ENCODE assay signal across 9 mouse cellular contexts in genomic region chr2:34914823-34915082, GRCm38 (mm10). TPM values are rescaled to one million over a fixed set of nuclear protein-coding genes. Genes with fewer than 3 reads are reported as not detected.
DNase-seq lines count a peak whose midpoint lies in the region; ATAC-seq and TF ChIP-seq lines count a peak whose summit lies in the region.
"Had no signal": no experiment of that assay in that cellular context is flagged by ENCODE, and none has a peak within 500 bp of the region (broad histone marks: within the 10 kb centered on the region; RNA-seq: fewer than 3 reads in every experiment).

No protein-coding gene starts in this region.

- DNase-seq in heart, embryonic 10.5 days (ENCODE audit: low spot score) = no peak
- no peak for DNase-seq in heart, adult 11 months
- DNase-seq in thymus, adult 2 months = peak; percentile 10
- no peak for DNase-seq in thymus, postnatal 14 days
- no peak for DNase-seq in spleen, postnatal 14 days (ENCODE audit: low spot score in 2 of 2)
- no peak for DNase-seq in cerebellum, postnatal 25 days
- DNase-seq in adrenal gland, adult (ENCODE audit: inconsistent age in 2 of 2, low spot score in 1 of 2) = no peak

- peaks cover 33% of the 10 kb centered on the region for H3K4me1 ChIP-seq in heart, embryonic 10.5 days
- peaks cover 31% of the 10 kb centered on the region for H3K4me1 ChIP-seq in thymus, adult 2 months (replicated peaks; ENCODE audit: control insufficient read depth, insufficient read depth, low read length)
- H3K4me1 ChIP-seq in liver, embryonic 15.5 days (replicated peaks) = peaks cover 27% of the 10 kb centered on the region

- H3K4me2 ChIP-seq in liver, embryonic 15.5 days = peak overlapping the region; percentile 94

- H3K4me3 ChIP-seq in heart, embryonic 10.5 days = peak overlapping the region; percentile 66
- H3K4me3 ChIP-seq in thymus, adult 2 months (ENCODE audit: control insufficient read depth, insufficient read depth, low read length) = no peak overlapping the region
- peak overlapping the region; percentile 73 for H3K4me3 ChIP-seq in liver, embryonic 15.5 days (replicated peaks)

- TF ChIP-seq POLR2A in thymus, adult 2 months (IDR thresholded peaks at IDR 0.05; ENCODE audit: control insufficient read depth, extremely low read depth, insufficient read depth, low read length, poor library complexity) = no peak

- no peaks in the 10 kb centered on the region for H3K36me3 ChIP-seq in heart, embryonic 10.5 days
- no peaks in the 10 kb centered on the region for H3K36me3 ChIP-seq in thymus, adult 2 months (ENCODE audit: control insufficient read depth, insufficient read depth, low read length)
- 0 out of 2 replicates have a peak, but pooled peaks cover 13% of the 10 kb centered on the region for H3K36me3 ChIP-seq in liver, embryonic 15.5 days (replicated peaks)

- no peak overlapping the region for H3K9ac ChIP-seq in liver, embryonic 15.5 days

- H3K27me3 ChIP-seq in heart, embryonic 10.5 days (ENCODE audit: insufficient read depth, poor library complexity, severe bottlenecking) = peaks cover 53% of the 10 kb centered on the region
- H3K27me3 ChIP-seq in thymus, adult 2 months (ENCODE audit: control insufficient read depth, insufficient read depth, low read length) = no peaks in the 10 kb centered on the region
- H3K27me3 ChIP-seq in liver, embryonic 15.5 days = peaks cover 43% of the 10 kb centered on the region

- H3K27ac ChIP-seq in heart, embryonic 10.5 days = peak overlapping the region; percentile 81
- H3K27ac ChIP-seq in thymus, adult 2 months (ENCODE audit: control insufficient read depth, insufficient read depth, low read length) = peak overlapping the region; percentile 8; the same call in 1 of the 2 replicates
- no peak overlapping the region for H3K27ac ChIP-seq in liver, embryonic 15.5 days (replicated peaks)
- H3K27ac ChIP-seq: kidney, postnatal 0 days had no signal

- 6% methylated on average over 2 of the region's 2 CpGs for WGBS in heart, embryonic 10.5 days
- 57% methylated on average over 2 of the region's 2 CpGs for WGBS in thymus, adult 2 months
- WGBS in liver, embryonic 15.5 days (ENCODE audit: insufficient replicate concordance) = 13% methylated on average over 2 of the region's 2 CpGs

- H3K9me3 ChIP-seq in heart, embryonic 10.5 days = no peaks in the 10 kb centered on the region
- H3K9me3 ChIP-seq in liver, embryonic 15.5 days (replicated peaks) = no peaks in the 10 kb centered on the region

- no peak for ATAC-seq in liver, embryonic 15.5 days (ENCODE audit: insufficient read depth)

- TF ChIP-seq CTCF in thymus, adult 2 months (IDR thresholded peaks at IDR 0.05; ENCODE audit: borderline replicate concordance, control insufficient read depth, extremely low read depth, insufficient read depth, low read length, poor library complexity) = no peak

RNA-seq across cellular contexts. Expression of gene Phf19, which starts 0.9 kb away (rescaled TPM):
- 3.1 and 3.9 TPM in 2 replicates for polyA plus RNA-seq in heart, embryonic 10.5 days (2016; fragmentation: Nextera tagmentation; extraction: Ambion mirVana)
- polyA plus RNA-seq in thymus, adult 2 months (2012; rRNA removed) = 18.8 and 24.1 TPM in 2 replicates
- 1.5 and 1.8 TPM in 2 replicates for polyA plus RNA-seq in liver, embryonic 15.5 days (2015; fragmentation: Nextera tagmentation; extraction: Ambion mirVana)

RNA-seq across cellular contexts. Expression of gene Psmd5, which starts 40.0 kb away (rescaled TPM):
- 77.5 and 96.6 TPM in 2 replicates for polyA plus RNA-seq in heart, embryonic 10.5 days (2016; fragmentation: Nextera tagmentation; extraction: Ambion mirVana)
- 10.8 and 15.1 TPM in 2 replicates for polyA plus RNA-seq in thymus, adult 2 months (2012; rRNA removed)
- polyA plus RNA-seq in liver, embryonic 15.5 days (2015; fragmentation: Nextera tagmentation; extraction: Ambion mirVana) = 67.5 and 71.5 TPM in 2 replicates

RNA-seq across cellular contexts. Expression of gene Cutal, which starts 40.6 kb away (rescaled TPM):
- 0.31 TPM in 1 of 2 replicates, not detected in the other for polyA plus RNA-seq in heart, embryonic 10.5 days (2016; fragmentation: Nextera tagmentation; extraction: Ambion mirVana)
- 3.7 and 8.2 TPM in 2 replicates for polyA plus RNA-seq in thymus, adult 2 months (2012; rRNA removed)
- 8.2 and 8.4 TPM in 2 replicates for polyA plus RNA-seq in liver, embryonic 15.5 days (2015; fragmentation: Nextera tagmentation; extraction: Ambion mirVana)

RNA-seq across cellular contexts. Expression of gene Traf1, which starts 46.8 kb away (rescaled TPM):
- 0.78 and 0.85 TPM in 2 replicates for polyA plus RNA-seq in heart, embryonic 10.5 days (2016; fragmentation: Nextera tagmentation; extraction: Ambion mirVana)
- polyA plus RNA-seq in thymus, adult 2 months (2012; rRNA removed) = 76.7 and 80.4 TPM in 2 replicates
- polyA plus RNA-seq in liver, embryonic 15.5 days (2015; fragmentation: Nextera tagmentation; extraction: Ambion mirVana) = 0.29 and 0.61 TPM in 2 replicates
